Mouse (Mus musculus) spleen, postnatal 10 days (tissue): ENCODE results near the gene Arid3b.

Experiments used
- DNase-seq, 2 experiments: peaks; one replicate each; pipeline ENCODE4 v3.0.0; 2021 to 2022; ENCODE audit warnings: low spot score in 2 of 2

The Arid3b gene

DNA sequence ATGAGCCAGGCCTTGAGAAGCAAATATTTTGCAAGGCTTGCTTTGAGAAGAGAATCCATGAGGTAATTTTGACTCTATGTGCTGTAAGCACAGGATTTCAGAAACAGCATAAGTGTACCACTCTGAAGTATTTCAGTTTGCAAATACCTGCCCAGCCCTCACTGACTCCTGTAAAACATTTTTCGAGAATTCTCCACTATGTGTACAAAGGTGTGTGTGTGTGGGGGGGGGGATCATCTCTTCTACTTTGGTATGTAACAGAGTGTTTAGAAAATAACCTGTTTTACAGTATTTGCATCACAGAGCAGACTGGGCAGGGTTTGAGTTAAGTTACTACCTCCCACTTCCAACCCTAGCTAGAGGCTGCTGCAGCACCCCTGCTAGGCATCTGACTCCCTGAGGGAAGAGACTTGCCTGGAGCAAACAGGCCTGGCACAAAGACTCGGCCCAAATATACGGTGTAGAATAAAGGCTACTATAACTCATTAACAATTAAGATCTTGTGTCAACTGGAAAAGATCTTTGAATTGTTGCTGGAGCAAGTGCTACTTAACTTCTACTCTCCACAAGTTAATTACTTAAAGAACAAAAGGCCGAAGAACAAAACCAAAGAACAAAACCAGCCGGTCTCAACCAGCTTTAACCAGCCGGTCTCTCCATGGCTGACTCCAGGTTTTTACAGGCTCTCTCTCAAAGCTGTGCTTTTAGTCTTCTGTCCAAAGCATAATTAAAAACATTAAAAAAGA is 6.6 kb downstream of the Arid3b start:
- DNase-seq: no peak

GRCm38 (mm10) chr9:57823397-57823796 is 13.2 kb downstream of the Arid3b start:
- DNase-seq: no peak

- no peak for DNase-seq
Observed at GRCm38 (mm10) chr9:57822812-57823211, 13.8 kb downstream of the Arid3b start.

- no peak for DNase-seq
Observed at GRCm38 (mm10) chr9:57820186-57821080, 16.2 kb downstream of the Arid3b start.

DNA sequence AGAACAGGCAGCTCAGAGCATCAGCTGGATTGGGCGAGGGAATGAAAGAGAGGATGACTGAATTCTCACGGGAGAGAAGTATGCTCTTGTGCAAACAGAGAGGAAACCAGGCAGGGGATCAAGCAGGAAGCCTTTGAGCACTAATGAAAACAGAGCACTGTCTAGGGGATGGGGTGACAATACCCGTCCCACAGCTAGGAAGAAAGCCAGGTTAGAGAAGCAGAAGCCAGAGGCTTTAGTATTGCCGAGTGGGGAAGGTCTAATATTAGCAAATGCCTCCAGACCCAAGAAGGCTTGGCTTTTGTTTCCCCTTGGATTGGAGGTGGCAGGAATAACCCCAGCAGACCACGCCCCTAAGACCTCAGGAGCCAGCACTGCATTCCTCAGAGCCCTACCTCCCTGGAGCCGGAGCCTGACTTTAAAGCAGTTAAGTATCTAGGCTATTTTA is 19.3 kb downstream of the Arid3b start:
- no peak for DNase-seq

GRCm38 (mm10) chr9:57814866-57815265 is 21.7 kb downstream of the Arid3b start:
- no peak for DNase-seq

GRCm38 (mm10) chr9:57814014-57814413 is 22.6 kb downstream of the Arid3b start:
- no peak for DNase-seq

DNA sequence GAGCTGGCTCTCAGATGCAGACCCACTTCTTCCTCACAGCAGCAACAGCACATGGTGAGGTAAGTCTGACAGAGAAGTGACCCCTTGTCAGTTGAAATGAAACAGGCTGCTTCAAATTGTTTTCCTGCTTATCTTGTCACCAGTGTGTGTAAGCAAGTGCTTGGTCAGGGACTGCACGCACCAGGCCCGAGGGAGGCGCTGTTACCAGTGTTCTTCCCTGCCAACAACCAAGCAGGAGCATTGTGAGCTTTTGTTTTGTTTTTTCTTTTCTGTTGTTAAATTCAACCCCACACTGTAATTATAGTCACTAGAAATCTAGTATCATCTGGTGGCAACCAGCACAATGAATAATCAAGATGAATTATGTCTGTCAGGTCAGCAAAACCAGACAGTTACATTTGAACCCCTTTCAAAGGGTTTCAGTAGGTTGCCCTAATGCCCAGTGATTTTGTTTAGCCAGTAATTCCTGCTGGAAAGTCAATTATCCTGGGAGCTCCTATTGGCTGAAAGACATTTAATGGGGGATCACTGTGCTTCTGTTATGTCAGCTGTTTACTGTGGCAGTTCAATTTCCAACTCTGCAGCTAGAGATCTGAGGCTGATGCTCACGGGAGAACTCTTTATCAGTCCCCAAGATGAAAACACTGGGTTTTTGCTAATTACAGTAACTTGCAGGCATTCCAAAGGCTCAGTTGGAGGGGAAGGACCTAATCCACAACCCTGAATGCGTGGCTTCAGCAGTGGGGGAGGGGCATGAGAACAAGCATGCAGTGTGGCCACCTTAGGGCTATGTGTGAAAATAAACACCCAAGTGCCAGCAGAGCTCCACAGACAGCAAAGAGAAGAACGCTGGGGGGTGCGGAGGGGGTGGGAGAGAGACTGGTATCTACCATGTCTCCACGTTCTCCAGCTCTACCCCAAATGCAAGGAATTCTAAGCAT is 24.5 kb downstream of the Arid3b start:
- DNase-seq: no peak

DNA sequence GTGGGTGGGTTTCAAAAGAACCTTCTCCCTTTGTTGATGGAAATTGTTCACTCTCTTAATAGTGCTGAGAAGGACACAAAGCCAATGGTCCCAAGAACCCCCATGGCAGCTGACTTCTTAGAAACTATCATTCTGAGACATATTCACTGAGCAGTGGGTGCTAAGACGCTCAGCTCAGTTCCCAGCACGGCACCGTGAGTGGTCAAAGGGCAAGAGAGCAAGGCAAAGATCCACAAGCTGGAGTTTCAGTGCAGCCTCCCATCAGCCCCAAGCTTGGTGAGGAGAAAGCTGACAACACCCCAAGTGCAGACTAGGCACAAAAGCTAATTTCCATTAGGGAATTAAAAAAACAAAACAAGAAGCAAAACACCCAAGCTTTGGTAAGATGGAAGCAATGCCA is 25.9 kb downstream of the Arid3b start:
- no peak for DNase-seq

- DNase-seq: no peak
Observed at GRCm38 (mm10) chr9:57808771-57809310, 27.8 kb downstream of the Arid3b start.

DNA sequence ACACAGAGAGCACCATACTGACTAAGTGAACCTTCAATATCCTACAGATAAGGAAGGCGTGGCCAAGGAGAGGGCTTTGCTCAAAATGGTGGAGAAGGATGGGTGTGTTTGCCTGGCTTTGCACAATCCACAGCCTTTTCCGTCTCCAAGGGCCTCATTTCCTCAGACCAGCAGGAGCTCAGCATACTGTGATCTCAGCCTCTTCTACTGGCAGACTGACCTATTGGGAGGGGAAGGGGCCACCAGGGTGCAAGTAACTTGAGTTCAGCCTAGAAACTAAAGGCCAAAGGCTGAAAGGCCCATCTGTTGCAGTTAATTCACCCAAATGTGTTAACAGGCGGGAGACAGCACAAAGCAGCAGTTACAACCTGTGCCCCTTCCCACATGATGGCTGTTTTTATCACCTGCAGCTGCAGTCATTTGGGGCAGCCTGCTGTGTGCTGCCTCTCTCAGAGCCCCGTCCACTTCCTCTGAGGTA is 29.4 kb downstream of the Arid3b start:
- no peak for DNase-seq

DNA sequence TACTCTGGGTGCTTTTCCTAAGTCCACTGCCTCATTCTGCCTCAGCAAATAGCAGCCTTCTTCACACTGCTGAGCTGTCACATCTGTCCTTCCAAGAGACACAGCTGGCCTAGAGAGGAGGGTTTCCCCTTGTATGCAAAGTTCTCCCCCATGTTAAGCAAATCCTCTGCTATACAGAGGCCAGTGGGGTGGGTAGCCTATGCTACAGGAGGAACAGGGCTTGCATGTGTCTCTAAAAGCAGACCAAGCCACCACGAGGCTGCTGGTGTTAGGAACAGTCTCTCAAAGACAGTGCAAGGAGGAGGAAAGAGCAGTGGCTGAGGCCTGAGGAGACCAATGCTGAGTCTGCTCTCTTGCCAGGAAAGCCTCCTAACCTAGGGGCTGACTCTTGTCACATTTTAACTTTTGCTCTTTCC is 30.5 kb downstream of the Arid3b start:
- DNase-seq: no peak

DNA sequence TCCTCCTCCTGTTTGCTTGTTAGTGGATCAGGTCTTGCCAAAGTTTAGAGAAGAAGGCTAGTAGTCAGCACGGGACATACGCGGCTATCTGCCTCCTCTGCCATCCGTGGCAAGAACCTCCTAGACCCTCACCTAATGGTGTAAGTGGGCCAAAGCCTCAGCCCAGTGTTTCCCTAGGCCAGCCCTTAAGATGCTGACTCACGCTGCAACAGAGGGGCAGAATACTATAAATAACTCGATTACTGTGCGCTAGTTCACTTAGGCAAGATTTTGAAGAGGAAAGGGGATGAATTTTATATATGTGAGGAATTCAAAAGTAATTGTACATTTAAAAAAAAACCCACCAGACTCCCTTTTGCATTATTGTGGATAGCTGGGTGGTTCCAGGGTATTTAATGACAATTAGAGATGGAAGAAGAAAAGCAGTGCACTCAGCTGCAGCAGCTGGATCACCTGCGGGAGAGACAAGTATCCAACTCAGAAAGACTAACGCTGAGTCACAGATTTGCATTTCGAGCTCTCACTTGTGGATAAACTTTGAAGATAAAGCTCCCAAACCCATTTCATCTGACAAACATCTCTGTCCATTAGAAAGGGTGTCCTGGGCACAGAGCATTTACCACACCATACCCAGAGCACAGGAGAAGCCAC is 31.4 kb downstream of the Arid3b start:
- no peak for DNase-seq

GRCm38 (mm10) chr9:57803839-57804238 is 32.8 kb downstream of the Arid3b start:
- no peak for DNase-seq

GRCm38 (mm10) chr9:57803047-57803446 is 33.5 kb downstream of the Arid3b start:
- no peak for DNase-seq

GRCm38 (mm10) chr9:57800325-57800975 is 36.1 kb downstream of the Arid3b start:
- DNase-seq: peak in 1 of 2 experiments; percentile 32

- no peak for DNase-seq
Observed at GRCm38 (mm10) chr9:57798725-57799253, 37.8 kb downstream of the Arid3b start.

- DNase-seq: no peak
Observed at GRCm38 (mm10) chr9:57797456-57797855, 39.1 kb downstream of the Arid3b start.

GRCm38 (mm10) chr9:57789733-57790132 is 46.9 kb downstream of the Arid3b start:
- no peak for DNase-seq

DNA sequence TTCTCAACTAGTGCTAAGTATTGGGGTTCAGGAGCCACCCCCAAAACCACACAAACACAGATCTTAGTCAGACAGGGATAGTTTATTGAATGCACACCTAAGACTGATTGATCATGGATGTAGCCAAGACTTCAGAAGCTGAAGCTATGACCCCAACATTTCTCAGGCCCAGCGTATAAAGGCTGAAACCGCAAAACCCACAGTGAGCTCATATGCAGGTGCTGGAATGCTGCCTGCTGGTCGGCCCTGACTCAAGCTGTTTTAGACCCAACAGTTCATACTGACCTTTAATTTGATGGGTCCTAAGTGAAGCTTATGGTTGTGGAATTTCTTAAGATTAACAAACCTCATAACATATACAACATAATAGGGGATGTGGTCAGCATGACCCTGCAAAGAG is 53.9 kb downstream of the Arid3b start:
- no peak for DNase-seq
